Mouse (Mus musculus) lung, postnatal 0 days (tissue): Measurements from ENCODE around the gene Spata25.

Experiments
- CTCF ChIP-seq: IDR thresholded peaks from 2 replicates; pipeline ENCODE4 v1.5.1; 2016; ENCODE audit warnings: antibody characterized with exemption, mild to moderate bottlenecking
- EP300 ChIP-seq: IDR thresholded peaks from 2 replicates; pipeline ENCODE4 v1.6.1; 2016; ENCODE audit warnings: antibody characterized with exemption, mild to moderate bottlenecking, control low read depth

DNA sequence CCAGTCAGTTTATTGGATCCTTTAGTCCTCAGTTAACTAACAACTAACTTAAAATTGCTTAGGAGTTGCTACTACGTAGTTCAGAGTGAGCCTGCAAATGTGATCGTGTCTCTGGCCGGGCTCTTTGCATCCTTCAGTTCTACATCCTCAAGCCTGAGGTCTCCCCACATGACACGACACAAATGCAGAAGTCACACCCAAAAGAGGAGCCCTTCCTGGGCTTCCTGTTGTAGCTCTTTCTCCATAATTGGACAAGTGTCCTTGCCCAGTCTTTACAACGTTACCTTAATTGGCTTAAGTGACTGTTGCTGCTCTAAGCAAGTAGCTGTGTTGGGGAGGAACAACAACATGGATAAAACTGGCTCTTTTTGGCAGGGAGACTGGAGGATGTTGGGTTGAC lies 13.0 kb downstream of the Spata25 start:
- TF ChIP-seq CTCF (no peak), EP300 (no peak)
